Mouse (Mus musculus): ENCODE data around the gene Slc34a1. TPM values are rescaled to one million over a fixed set of nuclear protein-coding genes. Genes with fewer than 3 reads are reported as not detected.
A peak's percentile ranks its signal among the peaks of the same experiment; 100 is the strongest.

Gene Slc34a1
- polyA plus RNA-seq, 1 experiment: 6.7 TPM

DNA sequence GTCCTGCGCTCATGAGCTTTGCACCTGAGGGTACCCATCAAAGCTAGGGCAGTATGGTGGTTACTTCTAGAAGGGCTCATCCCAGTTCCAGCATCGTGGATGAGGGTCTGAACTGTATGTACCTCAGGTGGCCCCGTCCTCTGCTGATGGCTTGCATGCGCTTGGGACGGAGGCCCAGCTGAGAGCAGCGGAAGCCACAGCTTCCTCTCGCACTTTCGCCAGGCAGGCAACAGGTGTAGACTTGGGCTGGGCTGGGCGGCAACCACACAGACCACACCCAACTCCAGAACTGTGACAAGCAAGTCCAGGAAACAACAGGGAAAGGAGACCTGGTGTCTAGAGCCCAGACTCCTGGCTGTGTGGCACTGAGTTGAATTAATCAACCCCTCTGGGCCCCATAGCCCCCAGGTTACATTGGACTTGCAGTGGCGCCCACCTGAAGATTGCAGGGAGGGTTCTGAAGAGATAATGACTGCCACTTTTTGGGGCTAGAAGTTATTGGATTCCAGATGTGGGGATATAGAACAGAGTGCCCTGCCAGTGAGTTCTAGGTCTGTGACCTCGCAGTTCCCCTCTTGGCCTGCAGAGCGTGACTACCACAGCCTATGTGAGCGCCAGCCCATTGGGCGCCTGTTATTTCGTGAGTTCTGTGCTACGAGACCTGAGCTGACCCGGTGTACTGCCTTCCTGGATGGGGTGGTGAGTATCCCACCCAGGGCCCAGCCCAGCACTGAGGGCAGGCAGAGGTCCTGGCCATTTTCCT, 51.9 kb downstream of the Slc34a1 start:
- Histone ChIP-seq H3K4me1 (ENCODE audit: control insufficient read depth, insufficient read depth, low read length) (peaks cover 14% of the 10 kb centered on the region; the same call in 1 of the 2 replicates), H3K4me3 (replicated peaks; ENCODE audit: control insufficient read depth, low read depth, low read length) (peak overlapping the region; percentile 33), H3K27ac (ENCODE audit: control insufficient read depth, insufficient read depth, low read depth, low read length, poor library complexity) (peak overlapping the region; percentile 79)
- TF ChIP-seq CTCF (IDR thresholded peaks at IDR 0.05; ENCODE audit: control insufficient read depth, insufficient read depth, low read length): no peak
- TF ChIP-seq POLR2A (IDR thresholded peaks at IDR 0.05; ENCODE audit: borderline replicate concordance, control insufficient read depth, low read depth, low read length): peak; percentile 77; the same call in 1 of the 2 replicates
- WGBS: 40% methylated on average over 17 of the region's 17 CpGs

DNA sequence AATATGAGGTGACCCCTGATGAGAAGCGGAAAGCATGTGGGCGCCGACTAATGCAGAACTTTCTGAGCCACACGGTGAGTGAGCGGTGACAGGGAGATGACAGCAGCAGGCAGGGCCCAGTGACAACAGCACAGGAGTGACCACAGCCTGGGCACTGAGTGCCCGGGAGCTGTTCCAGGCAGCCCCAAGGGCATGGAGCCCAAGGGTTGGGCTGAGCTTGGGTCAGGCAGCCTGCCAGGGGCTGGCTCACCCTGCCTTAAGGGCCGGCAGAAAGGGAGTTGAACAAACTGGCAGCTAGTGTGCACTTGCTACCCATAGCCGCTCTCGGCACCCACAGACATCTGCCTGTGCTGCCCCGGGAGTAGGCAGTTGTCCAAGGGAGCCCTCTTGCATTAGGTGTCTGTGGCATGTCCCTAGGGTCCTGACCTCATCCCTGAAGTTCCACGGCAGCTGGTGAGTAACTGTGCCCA, 52.6 kb downstream of the Slc34a1 start:
- H3K27ac ChIP-seq (ENCODE audit: control insufficient read depth, insufficient read depth, low read depth, low read length, poor library complexity): peak overlapping the region; percentile 7

DNA sequence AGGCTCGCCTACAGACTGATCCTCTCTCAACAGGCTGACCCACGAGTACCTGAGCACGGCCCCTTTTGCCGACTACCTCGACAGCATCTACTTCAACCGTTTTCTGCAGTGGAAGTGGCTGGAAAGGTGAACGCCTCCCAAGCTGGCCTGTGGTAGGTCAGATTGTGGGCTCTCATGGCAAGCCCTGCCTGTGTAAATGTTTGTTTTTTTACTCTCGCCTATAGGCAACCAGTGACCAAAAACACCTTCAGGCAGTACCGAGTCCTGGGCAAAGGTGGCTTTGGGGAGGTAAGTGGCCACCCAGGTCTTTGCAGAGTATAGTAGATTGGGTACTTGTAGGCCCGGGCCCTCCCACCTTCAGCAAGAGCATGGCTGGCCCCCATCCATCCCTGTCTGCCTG, 53.3 kb downstream of the Slc34a1 start:
- 88% methylated on average over 10 of the region's 10 CpGs for whole genome bisulfite sequencing
- TF ChIP-seq CTCF (IDR thresholded peaks at IDR 0.05; ENCODE audit: control insufficient read depth, insufficient read depth, low read length) (no peak), POLR2A (IDR thresholded peaks at IDR 0.05; ENCODE audit: borderline replicate concordance, control insufficient read depth, low read depth, low read length) (no peak)
- Histone ChIP-seq H3K27ac (ENCODE audit: control insufficient read depth, insufficient read depth, low read depth, low read length, poor library complexity) (no peak overlapping the region), H3K4me1 (ENCODE audit: control insufficient read depth, insufficient read depth, low read length) (peaks cover 14% of the 10 kb centered on the region; the same call in 1 of the 2 replicates), H3K4me3 (replicated peaks; ENCODE audit: control insufficient read depth, low read depth, low read length) (no peak overlapping the region)

More for the DNA sequence above, 52.6 kb downstream of the Slc34a1 start:
- H3K4me3 ChIP-seq (replicated peaks; ENCODE audit: control insufficient read depth, low read depth, low read length): no peak overlapping the region
- TF ChIP-seq CTCF (IDR thresholded peaks at IDR 0.05; ENCODE audit: control insufficient read depth, insufficient read depth, low read length): no peak
- TF ChIP-seq POLR2A (IDR thresholded peaks at IDR 0.05; ENCODE audit: borderline replicate concordance, control insufficient read depth, low read depth, low read length): no peak
- peaks cover 14% of the 10 kb centered on the region; the same call in 1 of the 2 replicates for H3K4me1 ChIP-seq (ENCODE audit: control insufficient read depth, insufficient read depth, low read length)
- WGBS: 80% methylated on average over 11 of the region's 11 CpGs

DNA sequence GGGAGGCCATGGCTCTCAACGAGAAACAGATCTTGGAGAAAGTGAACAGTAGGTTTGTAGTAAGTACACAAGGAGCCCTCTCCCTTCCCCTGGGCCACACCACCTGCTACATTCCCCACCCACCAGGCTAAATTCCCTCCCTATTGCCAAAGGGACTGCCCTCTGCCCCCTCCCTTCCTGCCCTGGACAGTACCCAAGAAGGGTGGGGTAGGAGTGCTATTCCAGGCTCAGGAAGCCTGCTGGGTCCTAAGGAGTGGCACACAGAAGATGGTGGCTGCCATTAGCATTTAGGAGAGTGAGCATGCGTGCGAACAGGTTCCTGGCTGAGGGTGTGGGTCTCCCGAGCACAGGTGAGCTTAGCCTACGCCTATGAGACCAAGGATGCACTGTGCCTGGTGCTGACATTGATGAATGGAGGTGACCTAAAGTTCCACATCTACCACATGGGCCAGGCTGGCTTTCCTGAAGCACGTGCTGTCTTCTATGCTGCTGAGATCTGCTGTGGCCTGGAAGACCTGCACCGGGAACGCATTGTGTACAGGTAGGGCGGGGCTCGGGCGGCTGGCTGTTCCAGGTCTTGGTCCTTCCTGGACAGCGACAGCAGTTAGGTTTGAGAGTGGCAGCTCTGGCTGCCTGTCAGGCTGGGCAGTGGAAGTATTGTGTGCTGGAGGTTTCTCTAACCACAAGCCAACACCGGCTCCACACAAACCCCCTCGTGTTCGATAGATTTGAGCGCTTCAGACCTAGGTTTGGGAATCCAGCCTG, 54.0 kb downstream of the Slc34a1 start:
- Histone ChIP-seq H3K4me1 (ENCODE audit: control insufficient read depth, insufficient read depth, low read length) (peaks cover 12% of the 10 kb centered on the region; the same call in 1 of the 2 replicates), H3K27ac (ENCODE audit: control insufficient read depth, insufficient read depth, low read depth, low read length, poor library complexity) (no peak overlapping the region), H3K4me3 (replicated peaks; ENCODE audit: control insufficient read depth, low read depth, low read length) (no peak overlapping the region)
- 91% methylated on average over 16 of the region's 16 CpGs for WGBS
- TF ChIP-seq CTCF (IDR thresholded peaks at IDR 0.05; ENCODE audit: control insufficient read depth, insufficient read depth, low read length) (no peak), POLR2A (IDR thresholded peaks at IDR 0.05; ENCODE audit: borderline replicate concordance, control insufficient read depth, low read depth, low read length) (no peak)

DNA sequence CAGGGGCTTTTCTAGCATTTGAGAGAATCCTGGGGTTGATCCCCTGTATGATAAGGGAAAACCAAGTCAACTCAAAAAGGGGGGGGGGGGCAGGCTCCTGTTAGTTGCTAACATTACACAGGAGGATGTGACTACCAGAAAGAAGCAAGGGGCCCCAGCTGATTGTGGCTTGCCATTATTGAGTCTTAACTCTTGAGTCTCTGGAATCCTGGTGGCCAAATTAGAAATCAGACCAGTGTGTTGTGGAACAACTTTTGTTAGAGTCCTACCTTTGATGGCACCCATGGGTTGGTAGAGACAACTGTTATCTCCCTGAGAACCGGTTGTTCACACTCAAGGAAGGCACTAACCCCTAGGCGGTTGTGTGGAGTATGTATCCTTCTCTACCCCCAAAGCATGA, 65.0 kb downstream of the Slc34a1 start:
- Histone ChIP-seq H3K27ac (ENCODE audit: control insufficient read depth, insufficient read depth, low read depth, low read length, poor library complexity) (no peak overlapping the region), H3K4me3 (replicated peaks; ENCODE audit: control insufficient read depth, low read depth, low read length) (no peak overlapping the region), H3K4me1 (ENCODE audit: control insufficient read depth, insufficient read depth, low read length) (peaks cover 8% of the 10 kb centered on the region)
- TF ChIP-seq CTCF (IDR thresholded peaks at IDR 0.05; ENCODE audit: control insufficient read depth, insufficient read depth, low read length): no peak
- no peak for TF ChIP-seq POLR2A (IDR thresholded peaks at IDR 0.05; ENCODE audit: borderline replicate concordance, control insufficient read depth, low read depth, low read length)
- WGBS: 68% methylated on average over 2 of the region's 2 CpGs

DNA sequence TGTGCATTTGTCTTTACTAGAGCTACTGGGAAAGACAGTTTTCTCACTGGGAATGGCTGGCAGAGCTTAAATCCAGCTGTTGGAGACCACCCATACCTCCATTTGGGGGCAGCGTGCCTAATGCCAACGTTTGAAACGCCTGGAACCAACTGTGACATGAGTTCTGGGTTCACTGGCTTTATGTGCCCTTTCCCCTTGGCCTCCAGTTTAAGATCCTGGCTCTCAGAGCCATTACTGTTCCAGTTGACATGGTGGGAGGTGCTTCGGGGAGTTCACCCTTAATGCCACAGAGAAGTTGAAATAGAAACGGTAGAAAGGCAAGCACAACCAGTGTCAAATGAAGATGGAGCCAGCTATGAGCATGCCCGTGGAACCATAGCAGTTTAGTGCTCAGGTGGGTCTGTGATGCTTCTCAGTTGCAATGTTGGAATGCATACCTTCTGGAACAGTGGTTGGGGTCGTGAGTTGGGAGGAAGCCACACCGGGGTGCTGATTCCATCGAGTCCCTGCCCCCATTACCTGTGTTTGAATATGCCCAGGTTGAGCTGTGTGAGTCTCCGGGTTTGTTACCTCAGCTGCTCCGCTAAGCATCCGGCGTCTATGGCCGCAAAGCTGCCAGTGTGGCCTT, 65.5 kb downstream of the Slc34a1 start:
- TF ChIP-seq CTCF (IDR thresholded peaks at IDR 0.05; ENCODE audit: control insufficient read depth, insufficient read depth, low read length): no peak; the same call in 1 of the 2 replicates
- no peak for TF ChIP-seq POLR2A (IDR thresholded peaks at IDR 0.05; ENCODE audit: borderline replicate concordance, control insufficient read depth, low read depth, low read length)
- Histone ChIP-seq H3K4me1 (ENCODE audit: control insufficient read depth, insufficient read depth, low read length) (peaks cover 8% of the 10 kb centered on the region), H3K27ac (ENCODE audit: control insufficient read depth, insufficient read depth, low read depth, low read length, poor library complexity) (no peak overlapping the region), H3K4me3 (replicated peaks; ENCODE audit: control insufficient read depth, low read depth, low read length) (no peak overlapping the region)
- 17% methylated on average over 14 of the region's 14 CpGs for WGBS

DNA sequence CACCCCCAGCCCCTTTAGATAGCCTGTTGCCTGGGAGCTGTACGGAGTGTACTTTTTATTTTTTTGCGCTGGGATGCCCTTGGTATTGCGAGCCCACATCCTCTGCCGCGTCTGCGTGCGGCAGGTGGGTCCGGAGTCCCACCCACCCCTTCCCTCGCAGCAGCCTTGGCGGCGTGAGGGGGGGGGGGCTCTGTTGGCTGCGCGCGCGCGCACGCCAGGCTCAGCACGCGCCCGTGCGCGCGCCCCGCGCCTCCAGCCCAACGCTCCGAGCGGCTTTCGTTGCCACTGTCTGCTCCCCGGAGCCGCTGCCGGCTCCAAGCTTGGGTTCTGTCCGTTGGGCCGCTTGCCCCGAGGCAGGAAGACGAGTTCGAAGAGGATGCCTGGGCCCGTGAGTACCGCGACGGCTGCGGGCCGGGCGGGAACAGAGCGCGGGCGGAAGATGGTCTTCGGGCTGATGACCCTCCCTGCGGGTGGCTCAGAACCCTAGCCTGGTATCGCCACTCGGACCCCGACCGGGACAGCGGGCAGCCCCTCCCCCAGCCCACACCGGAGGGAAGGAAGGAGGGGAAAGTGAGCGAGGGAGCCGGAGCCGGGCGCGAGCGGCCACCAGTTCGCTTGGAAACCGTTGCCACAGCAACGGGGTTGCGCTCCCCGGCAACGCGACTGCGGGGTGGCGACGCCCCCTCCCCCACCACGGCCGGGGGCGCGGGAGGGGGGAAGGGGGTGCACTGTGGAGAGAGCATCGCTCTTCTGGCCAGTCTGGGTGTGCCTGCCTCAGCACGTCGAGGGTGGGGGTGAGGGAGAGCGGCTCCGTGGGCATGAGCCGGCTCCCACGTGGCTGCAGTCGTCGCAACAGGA, 66.3 kb downstream of the Slc34a1 start, which contains the start of gene Prr7:
Prr7 (plus strand) TSS at position 241 of the 858 bp plus-strand sequence.
- Histone ChIP-seq H3K27ac (ENCODE audit: control insufficient read depth, insufficient read depth, low read depth, low read length, poor library complexity) (peak within 1 kb of the TSS; percentile 56), H3K4me1 (ENCODE audit: control insufficient read depth, insufficient read depth, low read length) (peaks cover 8% of the 10 kb centered on the region), H3K4me3 (replicated peaks; ENCODE audit: control insufficient read depth, low read depth, low read length) (peak within 1 kb of the TSS; percentile 46)
- 1% methylated on average over 84 of the region's 84 CpGs for WGBS
- TF ChIP-seq CTCF (IDR thresholded peaks at IDR 0.05; ENCODE audit: control insufficient read depth, insufficient read depth, low read length) (no peak), POLR2A (IDR thresholded peaks at IDR 0.05; ENCODE audit: borderline replicate concordance, control insufficient read depth, low read depth, low read length) (no peak)

Measured in bone marrow, adult 2 months (tissue).